Mouse (Mus musculus): ENCODE data around the gene Clic1.

The Clic1 gene

GRCm38 (mm10) chr17:35064951-35065947, 15.5 kb downstream of the Clic1 start, which contains the start of gene Ly6g6c:
Ly6g6c (plus strand) TSS chr17:35065388.
- DNase-seq (ENCODE audit: low spot score): no peak

GRCm38 (mm10) chr17:35066084-35066483, 16.3 kb downstream of the Clic1 start, which contains the start of gene Mpig6b:
Mpig6b (minus strand) TSS chr17:35066184.
- DNase-seq (ENCODE audit: low spot score): no peak

GRCm38 (mm10) chr17:35068213-35068914, 18.6 kb downstream of the Clic1 start:
- DNase-seq (ENCODE audit: low spot score): no peak

GRCm38 (mm10) chr17:35070556-35071229, 20.9 kb downstream of the Clic1 start:
- no peak for DNase-seq (ENCODE audit: low spot score)

GRCm38 (mm10) chr17:35071454-35071853, 21.7 kb downstream of the Clic1 start:
- DNase-seq (ENCODE audit: low spot score): no peak

GRCm38 (mm10) chr17:35074097-35074496, 24.3 kb downstream of the Clic1 start:
- no peak for DNase-seq (ENCODE audit: low spot score)

- DNase-seq (ENCODE audit: low spot score): no peak
These were observed 26.9 kb downstream of the Clic1 start, which contains the start of gene Ly6g6e for GRCm38 (mm10) chr17:35076507-35077176. Ly6g6e (plus strand) TSS chr17:35076902.

GRCm38 (mm10) chr17:35077285-35077684, 27.5 kb downstream of the Clic1 start:
- no peak for DNase-seq (ENCODE audit: low spot score)

- no peak for DNase-seq (ENCODE audit: low spot score)
These were observed 28.0 kb downstream of the Clic1 start, which contains the start of gene Ly6g6d for GRCm38 (mm10) chr17:35077786-35078233. Ly6g6d (minus strand) TSS chr17:35078065.

- DNase-seq (ENCODE audit: low spot score): no peak
These were observed 30.0 kb downstream of the Clic1 start for GRCm38 (mm10) chr17:35079778-35080177.

- no peak for DNase-seq (ENCODE audit: low spot score)
These were observed 30.5 kb downstream of the Clic1 start for GRCm38 (mm10) chr17:35080248-35080647.

GRCm38 (mm10) chr17:35080710-35081109, 30.9 kb downstream of the Clic1 start:
- no peak for DNase-seq (ENCODE audit: low spot score)

- DNase-seq (ENCODE audit: low spot score): no peak
These were observed 33.2 kb downstream of the Clic1 start for GRCm38 (mm10) chr17:35082841-35083576.

GRCm38 (mm10) chr17:35083929-35084497, 34.2 kb downstream of the Clic1 start:
- no peak for DNase-seq (ENCODE audit: low spot score)

- no peak for DNase-seq (ENCODE audit: low spot score)
These were observed 35.6 kb downstream of the Clic1 start, which contains the start of gene Ly6g6f for GRCm38 (mm10) chr17:35085208-35085865. Ly6g6f (minus strand) TSS chr17:35085610.

GRCm38 (mm10) chr17:35088151-35088550, 38.4 kb downstream of the Clic1 start:
- peak; percentile 41 for DNase-seq (ENCODE audit: low spot score)

- peak; percentile 90 for DNase-seq (ENCODE audit: low spot score)
These were observed 39.3 kb downstream of the Clic1 start, which contains the start of gene Abhd16a for GRCm38 (mm10) chr17:35088825-35089644. Abhd16a (plus strand) TSS chr17:35089263.

- DNase-seq (ENCODE audit: low spot score): no peak
These were observed 40.6 kb downstream of the Clic1 start for GRCm38 (mm10) chr17:35090166-35090932.

Data from T-cell, adult 2 months (primary cell).